Mouse (Mus musculus) frontal cortex, adult (tissue): ENCODE results near the gene Ehf.

ENCODE experiments used
- ATAC-seq: cut with Nextera tagmentation; 2 replicates; pipeline ENCODE4 v1.9.2; 2017; ENCODE audit warnings: mild to moderate bottlenecking, moderate library complexity, mixed read lengths; ENCODE audit not compliant: low TSS enrichment

Gene Ehf

DNA sequence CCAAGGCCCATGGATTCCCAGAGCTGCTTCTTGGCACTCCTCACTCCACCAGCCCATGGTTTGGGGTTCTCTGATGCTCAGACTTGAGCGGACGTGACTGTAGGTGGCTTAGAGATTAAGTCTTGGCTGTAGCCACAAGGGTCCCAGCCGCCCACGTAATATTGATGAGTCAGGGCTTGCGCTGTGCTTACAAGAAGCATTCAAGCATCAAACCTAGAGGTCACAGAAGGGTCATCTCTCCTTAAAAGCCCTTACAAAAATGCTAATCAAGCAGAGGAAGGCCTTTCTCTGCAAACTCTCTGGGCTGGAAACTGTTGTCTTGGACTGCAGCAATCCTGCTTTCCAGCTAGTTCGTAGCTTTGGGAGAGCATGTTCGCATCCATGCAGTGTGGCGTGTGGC lies 88.2 kb downstream of the Ehf start:
- ATAC-seq, result no peak

DNA sequence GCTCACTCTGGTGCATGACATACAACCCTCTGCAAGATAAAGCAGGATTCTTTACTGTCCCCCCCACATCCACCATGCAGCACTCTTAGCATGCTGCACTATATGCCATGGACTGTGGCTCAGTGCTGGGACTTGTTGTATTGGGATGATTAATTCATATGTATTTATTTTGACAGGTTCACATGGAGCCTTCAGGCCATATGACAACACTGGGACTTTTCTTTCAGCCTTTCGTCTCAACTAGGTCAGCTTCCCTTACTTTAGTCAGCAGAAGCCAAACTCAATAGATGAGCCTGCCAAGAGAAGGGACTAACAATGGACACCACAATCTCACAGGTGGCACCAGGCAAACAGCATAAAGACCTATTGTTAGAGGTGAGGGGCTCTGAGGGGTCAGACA lies 89.5 kb downstream of the Ehf start:
- ATAC-seq, result no peak
